Mouse (Mus musculus) testis, adult 10 weeks (tissue): ENCODE results near the gene Opn1sw. TPM values are rescaled to one million over a fixed set of nuclear protein-coding genes. Genes with fewer than 3 reads are reported as not detected.

Source experiments
- polyA plus RNA-seq: library from polyadenylated mRNA; stranded (reverse); fragments of 350-450 nt; fragmentation: Illumina TruSeq; extraction: RNeasy Lipid Tissue Mini Kit (QIAGEN cat#74804); gene quantifications from one replicate; pipeline ENCODE4 v1.2.3, GENCODE M21; 2014; ENCODE audit warnings: low read depth, low replicate concordance

The Opn1sw gene
- not detected for polyA plus RNA-seq

GRCm38 (mm10) chr6:29388052-29388518 lies at the start of gene Opn1sw:
TSS of gene Opn1sw (minus strand) at chr6:29388468.

GRCm38 (mm10) chr6:29433038-29433803 lies 45.0 kb upstream of the Opn1sw start, which contains the start of gene Flnc:
TSS of gene Flnc (plus strand) at chr6:29433256.

GRCm38 (mm10) chr6:29395910-29396713 lies 7.8 kb upstream of the Opn1sw start, which contains the start of gene Ccdc136:
TSS of gene Ccdc136 (plus strand) at chr6:29396309.

GRCm38 (mm10) chr6:29347665-29348370 lies 40.5 kb downstream of the Opn1sw start, which contains the start of gene Calu:
TSS of gene Calu (plus strand) at chr6:29348069.

Other genes with a start within 250 kb of the Opn1sw start
- gene Rbm28, start 223.5 kb downstream of the Opn1sw start, polyA plus RNA-seq: 162 TPM
- gene Prrt4, start 208.9 kb downstream of the Opn1sw start, polyA plus RNA-seq: not detected
- gene Impdh1, start 172.1 kb downstream of the Opn1sw start, polyA plus RNA-seq: 0.84 TPM
- gene Hilpda, start 116.0 kb downstream of the Opn1sw start, polyA plus RNA-seq: 20.7 TPM
- 194 TPM for gene Fam71f2, start 108.9 kb downstream of the Opn1sw start, polyA plus RNA-seq
- gene Fam71f1, start 69.3 kb downstream of the Opn1sw start, polyA plus RNA-seq: 113 TPM
- 59.0 TPM for gene Calu, start 40.4 kb downstream of the Opn1sw start, polyA plus RNA-seq
- 542 TPM for gene Ccdc136, start 7.8 kb upstream of the Opn1sw start, polyA plus RNA-seq
- gene Flnc, start 44.8 kb upstream of the Opn1sw start, polyA plus RNA-seq: 0.04 TPM
- gene Atp6v1f, start 79.2 kb upstream of the Opn1sw start, polyA plus RNA-seq: 47.0 TPM
- 1.3 TPM for gene Atp6v1fnb, start 83.0 kb upstream of the Opn1sw start, polyA plus RNA-seq
- gene Kcp, start 119.5 kb upstream of the Opn1sw start, polyA plus RNA-seq: not detected
- 0.18 TPM for gene Irf5, start 138.2 kb upstream of the Opn1sw start, polyA plus RNA-seq
- gene Tnpo3, start 221.4 kb upstream of the Opn1sw start, polyA plus RNA-seq: 50.4 TPM